Mouse (Mus musculus): ENCODE data around the gene Ube2j1.

The Ube2j1 gene

GRCm38 (mm10) chr4:33012484-33012883, 18.7 kb upstream of the Ube2j1 start:
- DNase-seq (ENCODE audit: low read depth, low spot score) = peak; percentile 17

GRCm38 (mm10) chr4:33018361-33018999, 12.7 kb upstream of the Ube2j1 start:
- DNase-seq (ENCODE audit: low read depth, low spot score) = peak; percentile 96

- no peak for DNase-seq (ENCODE audit: low read depth, low spot score)
Measured at GRCm38 (mm10) chr4:33024420-33024819, 6.8 kb upstream of the Ube2j1 start.

GRCm38 (mm10) chr4:33029104-33029503, 2.1 kb upstream of the Ube2j1 start:
- DNase-seq (ENCODE audit: low read depth, low spot score) = no peak

- DNase-seq (ENCODE audit: low read depth, low spot score) = peak; percentile 64
Measured at GRCm38 (mm10) chr4:33030264-33031194, 687 bp upstream of the Ube2j1 start.

GRCm38 (mm10) chr4:33032045-33032444, 829 bp downstream of the Ube2j1 start:
- no peak for DNase-seq (ENCODE audit: low read depth, low spot score)

- DNase-seq (ENCODE audit: low read depth, low spot score) = no peak
Measured at GRCm38 (mm10) chr4:33033515-33033914, 2.3 kb downstream of the Ube2j1 start.

- no peak for DNase-seq (ENCODE audit: low read depth, low spot score)
Measured at GRCm38 (mm10) chr4:33039826-33040225, 8.6 kb downstream of the Ube2j1 start.

- no peak for DNase-seq (ENCODE audit: low read depth, low spot score)
Measured at GRCm38 (mm10) chr4:33049601-33050000, 18.4 kb downstream of the Ube2j1 start.

GRCm38 (mm10) chr4:33052055-33052454, 20.8 kb downstream of the Ube2j1 start:
- DNase-seq (ENCODE audit: low read depth, low spot score) = peak; percentile 66

- DNase-seq (ENCODE audit: low read depth, low spot score) = no peak
Measured at GRCm38 (mm10) chr4:33052650-33053049, 21.4 kb downstream of the Ube2j1 start.

- no peak for DNase-seq (ENCODE audit: low read depth, low spot score)
Measured at GRCm38 (mm10) chr4:33054426-33054825, 23.2 kb downstream of the Ube2j1 start.

GRCm38 (mm10) chr4:33056317-33056716, 25.1 kb downstream of the Ube2j1 start:
- DNase-seq (ENCODE audit: low read depth, low spot score) = no peak

- DNase-seq (ENCODE audit: low read depth, low spot score) = peak; percentile 84
Measured at GRCm38 (mm10) chr4:33057890-33058687, 26.9 kb downstream of the Ube2j1 start.

- DNase-seq (ENCODE audit: low read depth, low spot score) = no peak
Measured at GRCm38 (mm10) chr4:33061158-33061557, 29.9 kb downstream of the Ube2j1 start.

GRCm38 (mm10) chr4:33062981-33063380, 31.8 kb downstream of the Ube2j1 start, which contains the start of gene Gabrr2:
Gene Gabrr2 (plus strand): TSS chr4:33062999.
- no peak for DNase-seq (ENCODE audit: low read depth, low spot score)

- no peak for DNase-seq (ENCODE audit: low read depth, low spot score)
Measured at GRCm38 (mm10) chr4:33064986-33065385, 33.8 kb downstream of the Ube2j1 start.

- DNase-seq (ENCODE audit: low read depth, low spot score) = no peak
Measured at GRCm38 (mm10) chr4:33066223-33066960, 35.2 kb downstream of the Ube2j1 start.

- no peak for DNase-seq (ENCODE audit: low read depth, low spot score)
Measured at GRCm38 (mm10) chr4:33067331-33067730, 36.1 kb downstream of the Ube2j1 start.

GRCm38 (mm10) chr4:33067826-33068225, 36.6 kb downstream of the Ube2j1 start:
- no peak for DNase-seq (ENCODE audit: low read depth, low spot score)

- peak; percentile 99 for DNase-seq (ENCODE audit: low read depth, low spot score)
Measured at GRCm38 (mm10) chr4:33068894-33069293, 37.7 kb downstream of the Ube2j1 start.

All from brain, adult 2 months (tissue).